Mouse (Mus musculus) neural tube, embryonic 14.5 days (tissue): ENCODE measurements around the gene Nek9. TPM values are rescaled to one million over a fixed set of nuclear protein-coding genes. Genes with fewer than 3 reads are reported as not detected.

Experiments used
- polyA plus RNA-seq: library from polyadenylated mRNA; unstranded; fragments of >200 nt; fragmentation: Nextera tagmentation; extraction: Ambion mirVana; gene quantifications from 2 replicates; pipeline ENCODE4 v1.2.1, GENCODE M21; 2014

The Nek9 gene
- polyA plus RNA-seq, 1 experiment from 2014 or later, result 8.9 TPM

Other genes with a start within 250 kb of the Nek9 start
- 1.0 and 1.9 TPM in 2 replicates for gene Prox2, start 228.6 kb downstream of the Nek9 start, polyA plus RNA-seq
- 103 and 121 TPM in 2 replicates for gene Dlst, start 228.5 kb downstream of the Nek9 start, polyA plus RNA-seq
- 22.1 and 28.3 TPM in 2 replicates for gene Rps6kl1, start 188.1 kb downstream of the Nek9 start, polyA plus RNA-seq
- 7.9 and 8.9 TPM in 2 replicates for gene Pgf, start 161.6 kb downstream of the Nek9 start, polyA plus RNA-seq
- gene Eif2b2, start 119.9 kb downstream of the Nek9 start, polyA plus RNA-seq, result 76.8 and 76.9 TPM in 2 replicates
- gene Mlh3, start 68.8 kb downstream of the Nek9 start, polyA plus RNA-seq, result 11.7 and 11.8 TPM in 2 replicates
- gene Acyp1, start 50.9 kb downstream of the Nek9 start, polyA plus RNA-seq, result 55.7 and 61.2 TPM in 2 replicates
- 1.6 and 1.7 TPM in 2 replicates for gene Zc2hc1c, start 50.8 kb downstream of the Nek9 start, polyA plus RNA-seq
- 209 and 238 TPM in 2 replicates for gene Tmed10, start 35.5 kb upstream of the Nek9 start, polyA plus RNA-seq
- gene Fos, start 134.5 kb upstream of the Nek9 start, polyA plus RNA-seq, result 2.8 and 4.0 TPM in 2 replicates